9 mouse cellular contexts compared by ENCODE assay signal in the genomic region with DNA sequence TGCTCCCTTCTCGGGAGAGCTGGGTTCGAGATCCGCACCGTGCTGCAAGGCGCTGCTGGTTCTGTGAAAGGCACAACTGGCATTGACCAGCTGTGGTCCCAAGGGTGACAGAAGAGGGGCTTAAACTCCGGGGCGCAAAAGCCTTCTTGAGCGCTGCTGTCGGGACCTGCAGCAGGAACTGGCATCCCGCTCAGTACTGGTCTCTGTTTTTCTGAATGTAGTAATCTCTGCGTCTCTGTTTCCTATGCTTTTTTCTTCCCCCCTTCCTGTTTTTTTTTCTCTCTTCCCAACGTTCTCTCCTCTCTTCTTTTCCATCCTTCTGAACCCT. TPM values are rescaled to one million over a fixed set of nuclear protein-coding genes. Genes with fewer than 3 reads are reported as not detected.
DNase-seq lines count a peak whose midpoint lies in the region; ATAC-seq and TF ChIP-seq lines count a peak whose summit lies in the region.
"Had no signal": no experiment of that assay in that cellular context is flagged by ENCODE, and none has a peak within 500 bp of the region (broad histone marks: within the 10 kb centered on the region; RNA-seq: fewer than 3 reads in every experiment).

No protein-coding gene starts in this region.

- H3K27me3 ChIP-seq in heart, embryonic 16.5 days (ENCODE audit: control insufficient read depth, insufficient read depth, low read length) = peaks cover 28% of the 10 kb centered on the region
- 0 out of 2 replicates have a peak, but pooled peaks cover 5% of the 10 kb centered on the region for H3K27me3 ChIP-seq in forebrain, embryonic 14.5 days (replicated peaks; ENCODE audit: control insufficient read depth, insufficient read depth, low read length)
- H3K27me3 ChIP-seq in limb, embryonic 15.5 days = peaks cover 50% of the 10 kb centered on the region

- H3K4me2 ChIP-seq in heart, embryonic 16.5 days (ENCODE audit: low read depth, low read length) = peak overlapping the region; percentile 51
- H3K4me2 ChIP-seq in forebrain, embryonic 14.5 days (ENCODE audit: low read length) = peak overlapping the region; percentile 76
- peak overlapping the region; percentile 51 for H3K4me2 ChIP-seq in limb, embryonic 15.5 days

- no peak for ATAC-seq in heart, embryonic 16.5 days (replicated peaks; ENCODE audit: extremely low read depth, insufficient read depth, low FRiP score)
- no peak; the same call in none of the 2 replicates for ATAC-seq in forebrain, embryonic 14.5 days
- ATAC-seq in limb, embryonic 15.5 days (ENCODE audit: insufficient number of reproducible peaks, low FRiP score, low TSS enrichment, low read depth) = no peak

- peak overlapping the region; percentile 33 for H3K4me3 ChIP-seq in heart, embryonic 16.5 days (ENCODE audit: low read length)
- H3K4me3 ChIP-seq in ES-E14 (ENCODE audit: insufficient read depth in 1 of 2, low read depth in 1 of 2, low read length in 2 of 2, poor library complexity in 1 of 2, severe bottlenecking in 1 of 2) = peak overlapping the region; percentile 61 to 63
- peak overlapping the region; percentile 46 for H3K4me3 ChIP-seq in forebrain, embryonic 14.5 days (ENCODE audit: low read depth, low read length)
- H3K4me3 ChIP-seq in limb, embryonic 15.5 days = peak overlapping the region; percentile 31

- H3K4me1 ChIP-seq in heart, embryonic 16.5 days (ENCODE audit: control insufficient read depth, insufficient read depth, low read length) = no peaks in the 10 kb centered on the region
- H3K4me1 ChIP-seq in ES-E14 (ENCODE audit: control insufficient read depth in 2 of 2, insufficient read depth in 2 of 2, low read length in 2 of 2, poor library complexity in 1 of 2) = no peaks in the 10 kb centered on the region
- no peaks in the 10 kb centered on the region for H3K4me1 ChIP-seq in forebrain, embryonic 14.5 days (ENCODE audit: control insufficient read depth, insufficient read depth, low read length)
- peaks cover 11% of the 10 kb centered on the region; the same call in 1 of the 2 replicates for H3K4me1 ChIP-seq in limb, embryonic 15.5 days

- 2% methylated on average over 12 of the region's 12 CpGs for WGBS in heart, embryonic 16.5 days
- 2% methylated on average over 12 of the region's 12 CpGs for WGBS in forebrain, embryonic 14.5 days
- 5% methylated on average over 12 of the region's 12 CpGs for WGBS in limb, embryonic 15.5 days

- no peak overlapping the region for H3K9ac ChIP-seq in heart, embryonic 16.5 days (ENCODE audit: low read length)
- H3K9ac ChIP-seq in ES-E14 (ENCODE audit: insufficient read depth, low read depth, low read length, poor library complexity, severe bottlenecking) = peak overlapping the region; percentile 13; the same call in 1 of the 2 replicates
- H3K9ac ChIP-seq in forebrain, embryonic 14.5 days (ENCODE audit: low read length) = peak overlapping the region; percentile 71
- H3K9ac ChIP-seq in limb, embryonic 15.5 days = no peak overlapping the region

- H3K27ac ChIP-seq in heart, embryonic 16.5 days (ENCODE audit: low read length) = no peak overlapping the region
- no peak overlapping the region for H3K27ac ChIP-seq in ES-E14 (ENCODE audit: insufficient read depth, low read depth, low read length, poor library complexity, severe bottlenecking)
- peak overlapping the region; percentile 65; the same call in 1 of the 2 replicates for H3K27ac ChIP-seq in forebrain, embryonic 14.5 days (ENCODE audit: low read depth, low read length)
- no peak overlapping the region for H3K27ac ChIP-seq in limb, embryonic 15.5 days

- H3K36me3 ChIP-seq in heart, embryonic 16.5 days (ENCODE audit: control insufficient read depth, insufficient read depth) = no peaks in the 10 kb centered on the region
- H3K36me3 ChIP-seq in ES-E14 (ENCODE audit: control insufficient read depth, insufficient read depth, low read length, poor library complexity, severe bottlenecking) = no peaks in the 10 kb centered on the region
- no peaks in the 10 kb centered on the region for H3K36me3 ChIP-seq in forebrain, embryonic 14.5 days (ENCODE audit: control insufficient read depth, insufficient read depth, low read length)
- no peaks in the 10 kb centered on the region for H3K36me3 ChIP-seq in limb, embryonic 15.5 days

- H3K9me3 ChIP-seq in heart, embryonic 16.5 days (replicated peaks; ENCODE audit: control insufficient read depth, low read length) = no peaks in the 10 kb centered on the region
- no peaks in the 10 kb centered on the region for H3K9me3 ChIP-seq in ES-E14 (ENCODE audit: control insufficient read depth, insufficient read depth, low read depth, low read length)
- no peaks in the 10 kb centered on the region for H3K9me3 ChIP-seq in forebrain, embryonic 14.5 days (replicated peaks; ENCODE audit: control insufficient read depth, low read length)
- no peaks in the 10 kb centered on the region for H3K9me3 ChIP-seq in limb, embryonic 15.5 days

- in situ Hi-C loops in ES-E14 (cut with MboI; ENCODE audit: low sequenced_read_pairs in 2 of 2, unreplicated experiment in 2 of 2) = no loop called here

- intact Hi-C loops in heart, postnatal 25 days (cut with DNase I) = no loop called here
- intact Hi-C loops in left cerebral cortex, postnatal 36 days (cut with DNase I) = loop anchor here (5.0 kb wide), 1 partner anchor 374 kb away; no protein-coding TSS in a partner anchor

- no peak for DNase-seq in heart, postnatal 25 days (ENCODE audit: low spot score)
- no peak for DNase-seq in ES-E14 (ENCODE audit: low read depth, low spot score)
- DNase-seq in forebrain, embryonic 14.5 days (ENCODE audit: low spot score) = no peak
- DNase-seq in left cerebral cortex, postnatal 36 days (ENCODE audit: low spot score in 2 of 2) = no peak
- DNase-seq in frontal cortex, postnatal 14 days (ENCODE audit: low spot score in 2 of 2) = no peak
- no peak for DNase-seq in lung, postnatal 25 days (ENCODE audit: low spot score)
- DNase-seq: adrenal gland, postnatal 36 days had no signal

TF ChIP-seq in ES-E14, 5 proteins besides CTCF, POLR2A, EP300 and RAD21:
- TF ChIP-seq ZNF384 (IDR thresholded peaks at IDR 0.05; ENCODE audit: low read depth, low read length) = no peak

RNA-seq across cellular contexts. Expression of a gene that starts 1.0 kb away (rescaled TPM):
- 3.8 and 6.1 TPM in 2 replicates for polyA plus RNA-seq in heart, embryonic 16.5 days (2015; fragmentation: Nextera tagmentation; extraction: Ambion mirVana)
- total RNA-seq in heart, postnatal 25 days (2021) = under 1 TPM; 0.89 to 0.96 TPM
- total RNA-seq in ES-E14 (2012; rRNA removed) = 0.16 and 0.49 TPM in 2 replicates
- polyA plus RNA-seq in forebrain, embryonic 14.5 days (2014; fragmentation: Nextera tagmentation; extraction: Ambion mirVana) = 13.3 and 27.6 TPM in 2 replicates
- polyA plus RNA-seq in limb, embryonic 15.5 days (2015; fragmentation: Nextera tagmentation; extraction: Ambion mirVana) = 3.9 and 4.9 TPM in 2 replicates
- 100 to 1,000 TPM; 250 to 263 TPM for total RNA-seq in left cerebral cortex, postnatal 36 days (2021)

Comparison
In these comparisons a context has a peak if more than half of its experiments do, and no peak if none do; other contexts are left out.
1. H3K9ac ChIP-seq: peak in ES-E14 (single experiment) and forebrain, embryonic 14.5 days (single experiment); none in heart, embryonic 16.5 days (single experiment) and limb, embryonic 15.5 days (single experiment).
2. RNA of a gene that starts 1.0 kb away (total RNA-seq): 250 to 263 TPM in left cerebral cortex, postnatal 36 days; 0.89 to 0.96 TPM in heart, postnatal 25 days and 0.16 to 0.49 TPM in ES-E14; every median in the first group is over 100 times any median in the second.
3. Peak in every context shown above with its lines, with median percentiles within 50 percentile points of each other: H3K4me2 ChIP-seq and H3K4me3 ChIP-seq.